Mouse (Mus musculus) megakaryocyte, embryonic 14.5 days (primary cell): ENCODE results near the gene Tcstv3. TPM values are rescaled to one million over a fixed set of nuclear protein-coding genes. Genes with fewer than 3 reads are reported as not detected.
"Not testable (repeated sequence)": the region's sequence is repeated elsewhere in the genome, so short reads cannot be mapped to it uniquely, and the experiment has no call there.

Source experiments
- H3K27me3 ChIP-seq: replicated peaks from 2 replicates; pipeline ENCODE3; 2012; ENCODE audit warnings: inconsistent platforms
- H3K36me3 ChIP-seq: replicated peaks from 2 replicates; pipeline ENCODE3; 2012; ENCODE audit warnings: low read length, inconsistent platforms, mixed read lengths
- H3K4me1 ChIP-seq: 2 replicates; pipeline ENCODE4 v1.6.1; 2012; ENCODE audit warnings: inconsistent platforms
- H3K4me3 ChIP-seq: replicated peaks from 2 replicates; pipeline ENCODE3; 2012; ENCODE audit warnings: moderate library complexity, mild to moderate bottlenecking, inconsistent platforms
- H3K9me3 ChIP-seq: 2 replicates; pipeline ENCODE4 v1.6.1; 2012; ENCODE audit warnings: inconsistent platforms
- FLI1 ChIP-seq: IDR thresholded peaks from 2 replicates; pipeline ENCODE4 v1.6.1; 2012; ENCODE audit warnings: low read length, inconsistent platforms, mixed read lengths
- GATA1 ChIP-seq: IDR thresholded peaks from 3 replicates; pipeline ENCODE4 v1.6.1; 2012; ENCODE audit warnings: mixed read lengths, low read length, inconsistent platforms, borderline replicate concordance
- polyA plus RNA-seq: library from polyadenylated mRNA; stranded (reverse); fragments of >175 nt; gene quantifications from 2 replicates; pipeline ENCODE4 v1.2.3, GENCODE M21; 2012; ENCODE audit warnings: low replicate concordance; ENCODE audit not compliant: insufficient read depth

Tcstv3 gene
- polyA plus RNA-seq, result not detected in 2 replicates

- H3K36me3 ChIP-seq, H3K9me3 ChIP-seq, H3K27me3 ChIP-seq, H3K4me1 ChIP-seq, H3K4me3 ChIP-seq: not testable (repeated sequence)
Measured at GRCm38 (mm10) chr13:120316578-120316977, at the start of gene Tcstv3. Gene Tcstv3, plus strand, starts transcription at chr13:120316878.

- H3K4me1 ChIP-seq, H3K9me3 ChIP-seq, H3K27me3 ChIP-seq, H3K36me3 ChIP-seq, H3K4me3 ChIP-seq: not testable (repeated sequence)
Measured at GRCm38 (mm10) chr13:120277837-120278236, 38.8 kb upstream of the Tcstv3 start.

GRCm38 (mm10) chr13:120278784-120279183 is 37.9 kb upstream of the Tcstv3 start:
- TF ChIP-seq GATA1 (no peak), FLI1 (no peak)
- Histone ChIP-seq H3K4me3 (no peak overlapping the region), H3K4me1 (no peaks in the 10 kb centered on the region), H3K36me3 (no peaks in the 10 kb centered on the region), H3K9me3 (no peaks in the 10 kb centered on the region), H3K27me3 (no peaks in the 10 kb centered on the region)

- no peaks in the 10 kb centered on the region for H3K36me3 ChIP-seq
- TF ChIP-seq FLI1 (no peak), GATA1 (no peak)
- H3K4me1 ChIP-seq, result 0 out of 2 replicates have a peak, but pooled peaks cover 4% of the 10 kb centered on the region
- no peaks in the 10 kb centered on the region for H3K27me3 ChIP-seq
- no peaks in the 10 kb centered on the region for H3K9me3 ChIP-seq
- no peak overlapping the region for H3K4me3 ChIP-seq
Measured at GRCm38 (mm10) chr13:120299324-120299894, 17.3 kb upstream of the Tcstv3 start.

GRCm38 (mm10) chr13:120299991-120300442 is 16.7 kb upstream of the Tcstv3 start, which contains the start of gene BC147527:
Gene BC147527, plus strand, starts transcription at chr13:120300392.
- H3K4me3 ChIP-seq, result peak within 1 kb of the TSS; percentile 74

GRCm38 (mm10) chr13:120300853-120301252 is 15.8 kb upstream of the Tcstv3 start:
- Histone ChIP-seq H3K9me3 (no peaks in the 10 kb centered on the region), H3K4me3 (no peak overlapping the region), H3K27me3 (no peaks in the 10 kb centered on the region), H3K36me3 (no peaks in the 10 kb centered on the region), H3K4me1 (0 out of 2 replicates have a peak, but pooled peaks cover 4% of the 10 kb centered on the region)
- TF ChIP-seq FLI1 (no peak), GATA1 (no peak)

More at GRCm38 (mm10) chr13:120299991-120300442, 16.7 kb upstream of the Tcstv3 start, which contains the start of gene BC147527:
- no peaks in the 10 kb centered on the region for H3K36me3 ChIP-seq
- TF ChIP-seq FLI1 (no peak), GATA1 (no peak)
- no peaks in the 10 kb centered on the region for H3K27me3 ChIP-seq
- 0 out of 2 replicates have a peak, but pooled peaks cover 4% of the 10 kb centered on the region for H3K4me1 ChIP-seq
- no peaks in the 10 kb centered on the region for H3K9me3 ChIP-seq

- no peaks in the 10 kb centered on the region for H3K36me3 ChIP-seq
- H3K9me3 ChIP-seq, result no peaks in the 10 kb centered on the region
- no peaks in the 10 kb centered on the region for H3K4me1 ChIP-seq
- no peak for TF ChIP-seq GATA1
- TF ChIP-seq FLI1, result no peak
- H3K4me3 ChIP-seq, result no peak overlapping the region
- H3K27me3 ChIP-seq, result no peaks in the 10 kb centered on the region
Measured at GRCm38 (mm10) chr13:120310749-120311148, 5.9 kb upstream of the Tcstv3 start.

- H3K9me3 ChIP-seq, result no peaks in the 10 kb centered on the region
- H3K36me3 ChIP-seq, result no peaks in the 10 kb centered on the region
- no peaks in the 10 kb centered on the region for H3K4me1 ChIP-seq
- no peak overlapping the region for H3K4me3 ChIP-seq
- TF ChIP-seq FLI1 (no peak), GATA1 (no peak)
- H3K27me3 ChIP-seq, result no peaks in the 10 kb centered on the region
Measured at GRCm38 (mm10) chr13:120313584-120313983, 3.1 kb upstream of the Tcstv3 start.

- Histone ChIP-seq H3K36me3 (no peaks in the 10 kb centered on the region), H3K9me3 (no peaks in the 10 kb centered on the region), H3K4me3 (no peak overlapping the region), H3K4me1 (no peaks in the 10 kb centered on the region), H3K27me3 (no peaks in the 10 kb centered on the region)
- TF ChIP-seq GATA1 (no peak), FLI1 (no peak)
Measured at GRCm38 (mm10) chr13:120320183-120320582, 3.5 kb downstream of the Tcstv3 start.

- Histone ChIP-seq H3K9me3 (no peaks in the 10 kb centered on the region), H3K27me3 (no peaks in the 10 kb centered on the region), H3K36me3 (no peaks in the 10 kb centered on the region), H3K4me1 (no peaks in the 10 kb centered on the region), H3K4me3 (no peak overlapping the region)
- TF ChIP-seq FLI1, result no peak
- TF ChIP-seq GATA1, result no peak
Measured at GRCm38 (mm10) chr13:120320721-120321120, 4.0 kb downstream of the Tcstv3 start.

Other genes with a start within 250 kb of the Tcstv3 start
- gene Gm20767, start 176.6 kb upstream of the Tcstv3 start, polyA plus RNA-seq, result not detected in 2 replicates
- not detected in 2 replicates for gene Gm21818, start 144.4 kb upstream of the Tcstv3 start, polyA plus RNA-seq
- gene Gm21762, start 100.9 kb upstream of the Tcstv3 start, polyA plus RNA-seq, result not detected in 2 replicates
- not detected in 2 replicates for gene Gm21731, start 77.8 kb upstream of the Tcstv3 start, polyA plus RNA-seq
- gene AF067061, start 53.8 kb upstream of the Tcstv3 start, polyA plus RNA-seq, result not detected in 2 replicates
- not detected in 2 replicates for gene BC147527, start 16.5 kb upstream of the Tcstv3 start, polyA plus RNA-seq